Mouse (Mus musculus) ES-Bruce4 (cell line): Measurements from ENCODE around the gene Neurl1b.

ENCODE experiments used
- CTCF ChIP-seq: IDR thresholded peaks from one replicate; pipeline ENCODE4 v1.8.1; 2011; ENCODE audit warnings: low read depth, low read length
- POLR2A ChIP-seq: IDR thresholded peaks from one replicate; pipeline ENCODE4 v1.8.1; 2011; ENCODE audit warnings: low read length; ENCODE audit not compliant: insufficient read depth

GRCm38 (mm10) chr17:26439001-26439400 lies 24.4 kb downstream of the Neurl1b start:
- no peak for TF ChIP-seq CTCF
- TF ChIP-seq POLR2A: no peak
